26 mouse cellular contexts compared by ENCODE assay signal in genomic region chr16:39576620-39577019, GRCm38 (mm10).
"Had no signal": no experiment of that assay in that cellular context is flagged by ENCODE, and none has a peak within 500 bp of the region (broad histone marks: within the 10 kb centered on the region; RNA-seq: fewer than 3 reads in every experiment).

No protein-coding gene starts in this region.

- H3K4me1 ChIP-seq: heart, embryonic 10.5 days; heart, embryonic 12.5 days; hindbrain, embryonic 10.5 days; hindbrain, embryonic 12.5 days; intestine, embryonic 15.5 days; limb, embryonic 13.5 days; limb, embryonic 15.5 days; liver, embryonic 12.5 days had no signal

- H3K9me3 ChIP-seq: heart, embryonic 10.5 days; heart, embryonic 12.5 days; hindbrain, embryonic 10.5 days; hindbrain, embryonic 12.5 days; intestine, embryonic 15.5 days; limb, embryonic 13.5 days; limb, embryonic 15.5 days; liver, embryonic 12.5 days had no signal

- H3K36me3 ChIP-seq: heart, embryonic 10.5 days; heart, embryonic 12.5 days; hindbrain, embryonic 10.5 days; hindbrain, embryonic 12.5 days; intestine, embryonic 15.5 days; limb, embryonic 13.5 days; limb, embryonic 15.5 days; liver, embryonic 12.5 days had no signal

- H3K27me3 ChIP-seq: heart, embryonic 12.5 days; hindbrain, embryonic 12.5 days; intestine, embryonic 15.5 days; limb, embryonic 13.5 days; limb, embryonic 15.5 days; liver, embryonic 12.5 days had no signal

- ATAC-seq: hindbrain, embryonic 16.5 days; inflammation-experienced regulatory T-cells, adult 6 months; intestine, embryonic 15.5 days; intestine, postnatal 0 days; liver, embryonic 12.5 days had no signal

- H3K4me2 ChIP-seq: heart, embryonic 12.5 days; hindbrain, embryonic 12.5 days; hindbrain, embryonic 14.5 days; intestine, embryonic 15.5 days; limb, embryonic 13.5 days; limb, embryonic 15.5 days; liver, embryonic 12.5 days had no signal

- H3K27ac ChIP-seq: gastrocnemius, adult 2 months; heart, embryonic 10.5 days; hindbrain, embryonic 10.5 days; hindbrain, embryonic 12.5 days; hindbrain, embryonic 14.5 days; intestine, embryonic 15.5 days; layer of hippocampus, adult 2 months; limb, embryonic 13.5 days; limb, embryonic 15.5 days; liver, embryonic 12.5 days; liver, embryonic 14.5 days had no signal

- DNase-seq: gastrocnemius, adult 2 months; gastrocnemius, postnatal 10 days; gastrocnemius, postnatal 25 days; heart, adult 18-20 months; heart, postnatal 10 days; heart, postnatal 4 days; kidney, adult 18-20 months; kidney, adult 8-10 months; kidney, postnatal 10 days; kidney, postnatal 25 days; kidney, postnatal 4 days; left cerebral cortex, postnatal 4 days had no signal

- H3K9ac ChIP-seq: heart, embryonic 12.5 days; hindbrain, embryonic 12.5 days; hindbrain, embryonic 14.5 days; intestine, embryonic 15.5 days; limb, embryonic 13.5 days; limb, embryonic 15.5 days; liver, embryonic 12.5 days; liver, embryonic 14.5 days had no signal

- H3K4me3 ChIP-seq: gastrocnemius, adult 2 months; heart, embryonic 10.5 days; heart, embryonic 12.5 days; hindbrain, embryonic 10.5 days; hindbrain, embryonic 12.5 days; intestine, embryonic 15.5 days; layer of hippocampus, adult 2 months; limb, embryonic 13.5 days; limb, embryonic 15.5 days; liver, embryonic 12.5 days had no signal
